Mouse (Mus musculus) gastrocnemius, postnatal 36 days (tissue): ENCODE data around the gene Mt4. TPM values are rescaled to one million over a fixed set of nuclear protein-coding genes. Genes with fewer than 3 reads are reported as not detected.
A peak's percentile ranks its signal among the peaks of the same experiment; 100 is the strongest.
"Not testable (repeated sequence)": the region's sequence is repeated elsewhere in the genome, so short reads cannot be mapped to it uniquely, and the experiment has no call there.

Source experiments
- DNase-seq, 2 experiments: peaks; one replicate each; pipeline ENCODE4 v3.0.0; 2022
- intact Hi-C: fragments of 180-260 bp; cut with DNase I; formaldehyde crosslinking; loops from one replicate; pipeline ENCODE4 v1.15.1; 2025
- total RNA-seq, 2 experiments: library from RNA; stranded (reverse); gene quantifications; 2 replicates each; pipeline ENCODE4 v1.2.3; 2021

The Mt4 gene
- total RNA-seq, 2 experiments from 2014 or later: not detected

DNA sequence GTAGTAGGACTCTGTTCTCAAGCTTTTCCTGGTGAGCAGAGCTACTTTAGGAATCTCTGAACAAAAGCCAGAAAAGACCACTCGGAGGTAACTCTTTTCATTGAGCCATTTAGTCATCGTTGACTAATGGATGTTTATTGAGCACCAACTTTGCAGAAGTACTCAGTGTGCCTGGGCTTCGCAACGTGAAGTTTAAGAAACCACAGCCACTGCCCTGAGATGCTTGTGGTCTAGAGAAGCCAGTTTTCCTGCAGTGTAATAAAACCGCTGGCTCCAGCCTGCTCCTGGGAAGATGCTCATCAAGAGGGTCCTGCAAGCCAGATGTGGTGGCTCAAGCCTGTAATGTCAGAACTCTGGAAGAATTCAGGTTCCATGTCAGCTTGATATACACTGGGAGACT is 4.9 kb upstream of the Mt4 start:
- intact Hi-C loops: no loop called here
- no peak for DNase-seq

DNA sequence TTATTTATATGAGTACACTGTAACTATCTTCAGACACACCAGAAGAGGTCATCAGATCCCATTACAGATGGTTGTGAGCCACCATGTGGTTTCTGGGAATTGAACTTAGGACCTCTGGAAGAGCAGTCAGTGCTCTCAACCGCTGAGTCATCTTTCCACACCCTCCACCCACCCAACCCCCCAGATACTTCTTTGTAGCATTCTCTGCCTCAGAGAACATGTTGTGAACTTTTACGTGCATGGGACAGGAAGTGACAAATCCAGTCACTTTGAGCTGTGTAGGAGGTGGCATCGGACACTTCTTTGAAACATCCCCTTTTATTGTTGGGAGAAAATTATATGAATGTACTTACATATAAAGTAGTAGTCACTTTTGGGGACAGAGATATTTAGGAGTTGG is 2.4 kb upstream of the Mt4 start:
- DNase-seq, intact Hi-C loops: not testable (repeated sequence)

DNA sequence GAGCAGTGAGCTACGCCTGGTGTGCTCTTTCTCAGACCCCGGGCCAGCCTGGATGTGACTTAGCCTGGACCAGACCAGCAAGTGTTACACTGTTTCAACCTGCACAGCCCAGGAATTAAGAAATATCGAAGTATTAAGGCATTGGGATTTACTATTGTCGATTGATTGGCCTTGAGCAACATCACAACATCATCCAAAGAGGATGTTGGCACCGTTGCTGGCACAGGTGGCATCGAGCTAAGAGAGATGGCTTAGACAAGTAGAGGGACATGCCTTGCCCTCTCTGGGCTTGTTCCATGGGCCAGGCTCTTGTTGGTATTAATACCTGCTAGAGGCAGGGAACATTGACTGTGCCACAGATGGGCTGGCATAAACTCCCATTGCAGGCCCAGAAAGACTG is 1.4 kb upstream of the Mt4 start:
- DNase-seq: no peak
- intact Hi-C loops: no loop called here

DNA sequence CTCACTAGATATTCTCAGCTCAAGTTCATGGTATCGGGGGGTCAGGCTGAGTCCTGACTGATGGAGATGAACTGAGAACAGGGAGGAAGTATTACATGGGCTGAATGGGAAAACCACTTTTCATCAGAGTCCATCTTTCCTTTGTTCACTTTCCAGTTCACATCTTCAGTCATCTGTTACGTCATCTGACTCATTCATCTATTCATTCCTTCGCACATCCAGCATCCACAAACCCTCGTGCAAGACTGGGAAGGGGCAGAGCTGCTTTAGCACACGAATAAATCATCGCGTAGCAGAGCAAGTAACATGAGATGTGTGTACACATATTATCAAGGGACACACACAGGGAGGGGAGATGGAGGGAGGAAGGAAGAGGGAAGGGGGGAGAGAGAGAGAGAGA is 805 bp upstream of the Mt4 start:
- DNase-seq: no peak
- intact Hi-C loops: no loop called here

DNA sequence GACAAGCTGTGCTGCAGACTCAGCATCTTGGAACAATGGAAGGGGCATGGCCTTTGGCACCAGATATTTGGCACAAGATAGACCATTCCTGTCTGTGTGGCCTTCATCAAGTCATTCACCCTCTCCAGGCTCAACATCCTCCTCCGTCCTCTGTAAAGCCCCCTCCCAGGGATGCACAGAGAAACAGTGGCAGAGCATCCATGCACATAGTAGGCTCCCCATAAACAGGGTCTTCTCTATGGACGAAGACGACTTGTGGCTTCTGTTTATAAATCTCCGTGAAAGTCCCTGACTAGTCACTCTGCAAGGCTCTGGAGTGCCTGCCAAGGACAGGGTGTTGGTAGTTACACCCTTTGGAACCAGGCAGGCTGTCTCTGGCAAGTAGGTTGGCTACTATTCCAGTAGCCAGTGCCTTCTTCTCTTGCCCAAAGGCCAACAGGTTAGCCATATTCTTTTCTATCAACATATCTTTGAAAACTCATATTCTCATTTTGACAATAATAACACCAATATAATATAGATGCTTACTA is 3.3 kb downstream of the Mt4 start:
- peak in 1 of 2 experiments; percentile 24 for DNase-seq
- intact Hi-C loops: no loop called here

DNA sequence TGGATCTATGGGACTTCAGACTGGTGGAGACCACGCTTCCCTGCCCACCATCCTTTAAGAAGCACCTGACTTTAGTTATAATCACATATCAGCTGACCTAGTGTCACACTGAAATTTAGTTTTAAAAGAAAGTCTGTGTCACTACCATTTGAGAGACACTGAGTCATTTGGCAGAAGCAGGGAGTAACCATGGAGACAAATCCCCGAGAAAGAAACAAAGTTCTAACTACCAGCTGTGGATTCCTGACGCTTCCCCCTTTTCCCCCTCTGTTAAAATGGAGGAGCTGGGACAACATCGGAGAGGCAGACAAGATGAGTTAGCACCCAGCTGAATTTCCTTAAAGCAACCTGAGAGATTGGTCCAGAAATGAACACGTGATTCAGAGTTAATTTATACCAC is 11.2 kb downstream of the Mt4 start:
- intact Hi-C loops: no loop called here
- no peak for DNase-seq

DNA sequence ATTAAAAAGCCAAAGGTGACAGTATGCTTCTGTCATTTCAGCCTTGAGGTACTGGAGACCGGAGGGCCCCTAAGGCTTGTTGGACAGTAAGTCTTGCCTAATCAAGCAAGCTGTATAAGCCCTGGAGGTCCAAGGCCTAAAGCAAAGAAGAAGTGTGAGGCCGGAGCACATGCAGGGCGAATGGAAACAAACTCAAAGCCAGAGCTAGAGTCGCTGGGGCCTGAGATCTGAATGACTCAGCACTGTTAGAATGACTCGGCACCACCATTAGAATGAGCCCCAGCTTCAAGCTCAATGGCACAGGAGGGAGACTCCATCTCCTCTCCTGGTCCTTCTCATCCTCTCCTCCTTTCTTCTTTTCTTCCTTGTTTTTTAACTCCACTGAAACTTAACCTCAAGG is 13.9 kb downstream of the Mt4 start:
- intact Hi-C loops: loop anchor here (5.0 kb wide), 1 partner anchor 44 kb away; no protein-coding TSS in a partner anchor

DNA sequence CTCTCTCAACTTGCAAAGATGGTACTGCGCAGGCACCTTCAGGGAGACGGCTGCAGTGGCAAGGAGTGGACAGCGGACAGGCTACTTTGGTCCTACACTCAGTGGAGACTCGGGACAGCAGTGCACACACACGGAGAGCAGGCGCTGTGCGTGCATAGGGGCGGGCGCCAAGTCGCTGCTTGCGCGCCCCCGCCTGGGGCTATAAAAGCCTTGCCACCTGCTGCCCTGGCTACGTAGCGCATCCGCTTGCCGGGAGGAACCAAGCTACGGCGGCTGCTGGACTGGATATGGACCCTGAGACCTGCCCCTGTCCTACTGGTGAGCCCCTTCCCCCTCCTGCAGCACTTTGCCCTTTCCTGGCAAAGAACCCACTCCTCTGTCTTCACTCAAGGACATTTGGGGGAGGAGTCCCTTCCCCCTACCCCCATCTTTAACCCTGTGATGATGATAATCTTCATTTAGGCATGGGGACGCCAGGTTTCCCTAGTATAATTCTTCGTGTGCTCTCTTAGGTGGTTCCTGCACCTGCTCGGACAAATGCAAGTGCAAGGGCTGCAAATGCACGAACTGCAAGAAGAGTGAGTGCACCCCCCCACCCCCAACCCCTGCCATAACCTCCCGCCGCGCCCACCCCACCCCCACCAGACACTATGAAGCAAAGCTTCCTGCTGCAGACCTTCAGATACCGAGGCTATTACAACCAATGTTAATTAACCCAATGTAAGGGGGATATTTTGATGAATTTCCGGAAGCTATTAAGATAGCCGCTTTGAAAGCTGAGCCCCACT is 15.7 kb downstream of the Mt4 start, which contains the start of gene Mt3:
Gene Mt3, plus strand, starts transcription at position 95 of the 788 bp plus-strand sequence.
- intact Hi-C loops: loop anchor here (5.0 kb wide), 1 partner anchor 45 kb away; no protein-coding TSS in a partner anchor

More for the DNA sequence above, 13.9 kb downstream of the Mt4 start:
- no peak for DNase-seq

DNA sequence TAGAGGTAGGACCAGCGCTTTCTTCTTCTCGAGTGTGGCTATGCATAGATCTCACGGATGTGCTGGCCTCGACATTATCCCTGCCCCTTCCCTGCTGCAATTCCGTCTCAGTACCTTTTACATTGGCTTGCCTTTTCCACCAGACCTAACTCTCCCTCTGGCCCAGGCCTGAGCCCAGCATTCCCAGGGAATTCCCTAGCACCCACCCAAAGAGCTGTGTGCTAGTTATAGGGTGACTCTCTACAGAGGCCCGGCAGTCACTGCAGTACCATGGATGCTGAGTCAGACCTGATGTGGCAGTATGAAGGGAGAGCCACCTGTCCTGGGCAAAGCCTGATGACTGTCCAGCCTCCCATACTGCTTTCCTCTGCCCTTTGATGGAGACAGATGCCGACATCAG is 16.5 kb downstream of the Mt4 start:
- intact Hi-C loops: loop anchor here (5.0 kb wide), 1 partner anchor 46 kb away; no protein-coding TSS in a partner anchor

More for the DNA sequence above, 15.7 kb downstream of the Mt4 start, which contains the start of gene Mt3:
- DNase-seq: peak; percentile 31 to 35

DNA sequence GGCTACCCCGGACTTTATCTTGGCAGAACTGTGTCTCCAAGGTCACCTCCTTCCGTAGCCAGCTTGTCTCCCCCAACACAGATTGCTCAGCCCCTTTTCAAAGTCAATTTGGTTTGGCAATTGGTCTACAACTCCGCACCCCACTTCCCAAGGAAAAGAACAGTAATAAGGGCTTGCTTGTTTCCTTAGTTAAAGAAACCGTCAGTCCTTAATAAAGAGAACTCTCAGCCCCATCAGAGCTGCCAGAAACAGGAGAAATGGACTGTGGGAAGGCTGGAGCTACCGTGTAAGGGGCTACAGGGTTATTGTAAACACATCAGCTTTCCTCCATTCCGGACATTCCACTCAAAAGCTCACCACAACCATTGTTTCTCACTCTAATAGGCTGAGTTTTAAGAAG is 17.5 kb downstream of the Mt4 start:
- no peak for DNase-seq
- intact Hi-C loops: loop anchor here (5.0 kb wide), 1 partner anchor 47 kb away; no protein-coding TSS in a partner anchor

More for the DNA sequence above, 16.5 kb downstream of the Mt4 start:
- no peak for DNase-seq

DNA sequence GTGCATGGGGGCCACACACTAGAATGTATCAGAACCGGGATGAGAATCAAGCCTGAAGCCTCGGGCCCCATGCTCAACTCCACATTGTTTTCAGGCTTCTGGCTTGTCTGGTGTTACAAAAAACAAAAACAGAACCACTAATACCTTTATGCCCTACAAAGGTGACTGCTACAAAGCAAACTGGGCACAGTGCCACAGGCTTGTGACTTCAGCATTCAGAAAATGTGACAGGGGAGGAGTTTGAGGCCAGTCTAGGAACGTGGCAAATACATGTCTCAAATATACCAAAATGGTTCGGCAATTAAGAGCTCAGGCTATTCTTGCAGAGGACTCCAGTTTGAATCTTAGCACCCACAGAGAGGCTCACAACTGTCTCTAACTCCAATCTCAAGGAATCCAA is 19.1 kb downstream of the Mt4 start:
- DNase-seq: no peak
- intact Hi-C loops: no loop called here

DNA sequence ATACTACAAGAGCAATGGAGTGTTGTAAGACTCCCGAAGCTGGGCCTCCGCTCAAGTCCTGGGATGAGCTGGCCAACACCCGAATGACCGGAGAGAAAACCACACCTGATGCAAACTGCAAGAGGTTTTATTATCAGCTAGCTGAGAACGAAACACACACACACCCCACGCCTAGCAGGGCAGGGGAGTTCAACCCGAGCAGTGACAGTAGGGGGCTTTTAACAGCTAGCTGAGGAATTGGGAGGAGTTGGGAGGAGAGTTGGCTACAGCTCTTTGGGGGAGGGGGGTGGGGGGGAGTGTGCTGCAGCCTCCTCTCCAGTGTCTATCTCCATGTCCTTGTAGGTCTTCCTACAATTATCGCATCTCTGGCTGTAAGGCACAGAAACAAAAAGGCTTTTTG is 28.8 kb downstream of the Mt4 start:
- intact Hi-C loops: loop anchor here (2.0 kb wide), 1 partner anchor 31 kb away; no protein-coding TSS in a partner anchor
- DNase-seq: not testable (repeated sequence)

DNA sequence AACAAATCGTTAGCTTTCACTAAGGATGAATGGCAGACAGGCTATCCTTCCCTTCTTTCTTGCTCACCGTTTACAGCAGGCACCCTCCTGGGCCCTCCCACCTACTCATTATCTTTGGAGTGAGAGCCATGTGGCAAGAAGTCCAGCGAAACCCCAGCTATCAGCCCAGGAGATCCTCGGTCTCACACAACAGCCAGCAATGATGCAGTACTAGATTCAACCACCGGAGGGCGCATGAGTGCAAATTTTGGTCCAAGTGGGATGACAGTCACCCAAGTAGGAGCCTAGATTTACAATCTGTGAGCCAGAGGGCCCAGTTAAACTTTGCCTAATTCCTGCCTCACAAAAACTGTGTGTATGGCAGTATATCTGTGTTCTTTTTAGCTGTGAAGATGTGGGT is 30.2 kb downstream of the Mt4 start:
- DNase-seq: peak; percentile 85 to 89
- intact Hi-C loops: loop anchor here (2.0 kb wide), 1 partner anchor 30 kb away; no protein-coding TSS in a partner anchor

DNA sequence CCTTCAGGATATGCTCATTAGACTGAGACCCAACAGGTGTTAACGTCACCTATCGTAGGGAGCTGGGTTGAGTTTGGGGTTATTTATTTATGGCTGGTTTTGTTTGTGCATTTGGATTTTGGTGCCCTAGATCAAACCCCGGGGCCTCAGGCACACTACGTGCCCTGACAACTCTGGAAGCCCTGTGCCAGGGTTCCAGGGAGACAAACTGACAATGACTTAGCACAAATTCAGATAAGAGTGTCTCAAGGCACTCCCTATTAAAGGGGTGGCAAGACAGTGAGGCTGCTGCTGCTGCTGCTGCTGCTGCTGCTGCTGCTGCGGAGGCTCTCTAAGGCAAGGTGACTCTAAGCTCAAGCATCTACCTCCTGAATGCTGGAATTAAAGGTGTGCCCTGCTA is 32.5 kb downstream of the Mt4 start:
- no peak for DNase-seq
- intact Hi-C loops: loop anchor here (2.0 kb wide), 1 partner anchor 13 kb away; no protein-coding TSS in a partner anchor

DNA sequence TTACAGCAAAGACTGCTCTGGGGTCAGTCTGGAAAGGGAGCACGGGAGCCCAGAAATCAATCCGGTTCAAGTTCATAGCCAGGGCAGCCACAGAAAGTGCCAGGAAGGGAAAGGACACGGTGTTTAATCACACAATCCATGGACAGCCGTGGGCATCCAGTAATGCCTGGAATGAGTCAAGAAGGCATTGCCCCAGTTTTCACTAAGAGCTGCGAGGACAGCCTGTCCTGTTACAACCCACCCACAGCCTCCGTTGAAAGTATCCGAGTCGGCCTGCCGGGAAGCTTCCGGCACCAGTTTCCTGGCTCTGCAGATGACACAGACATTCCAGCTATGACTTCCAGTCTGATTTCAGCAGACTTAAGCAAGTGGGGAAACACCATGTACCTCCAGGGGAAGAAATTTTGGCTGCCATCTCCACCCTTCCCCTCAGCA is 34.3 kb downstream of the Mt4 start:
- intact Hi-C loops: no loop called here
- peak; percentile 52 to 72 for DNase-seq

DNA sequence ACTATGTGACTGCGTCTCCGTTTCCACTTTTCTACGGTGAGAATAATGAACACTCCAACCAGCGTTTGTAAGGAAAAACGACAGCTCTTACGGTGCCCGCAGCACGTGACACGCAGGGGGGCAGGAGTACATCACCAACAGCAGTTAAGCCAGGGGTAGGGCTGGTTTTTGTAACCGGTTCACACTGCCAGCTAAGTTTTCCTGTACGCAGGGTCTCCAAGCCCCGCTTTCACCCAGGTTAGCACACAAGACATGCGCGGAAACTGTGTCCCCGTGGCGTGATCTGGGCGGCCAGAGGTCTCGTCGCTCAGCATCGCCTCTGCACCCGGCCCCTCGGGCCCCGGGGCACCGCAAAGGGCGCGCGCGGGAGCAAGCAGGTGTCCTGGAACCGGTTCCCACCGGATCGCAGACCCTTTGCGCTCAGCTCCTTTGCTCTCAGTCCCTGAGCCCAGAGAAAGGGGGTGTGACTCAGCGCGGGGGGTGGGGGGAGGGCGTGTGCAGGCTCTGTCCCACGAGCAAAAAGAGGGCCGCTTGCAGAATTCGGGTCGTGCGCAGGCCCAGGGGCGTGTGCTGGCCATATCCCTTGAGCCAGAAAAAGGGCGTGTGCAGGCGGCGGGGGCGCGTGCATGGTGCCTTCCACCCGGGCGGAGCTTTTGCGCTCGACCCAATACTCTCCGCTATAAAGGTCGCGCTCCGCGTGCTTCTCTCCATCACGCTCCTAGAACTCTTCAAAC is 35.2 kb downstream of the Mt4 start, which contains the start of gene Mt2:
Gene Mt2, plus strand, starts transcription at position 590 of the 734 bp plus-strand sequence.
- intact Hi-C loops: no loop called here
- DNase-seq: peak; percentile 65 to 80

DNA sequence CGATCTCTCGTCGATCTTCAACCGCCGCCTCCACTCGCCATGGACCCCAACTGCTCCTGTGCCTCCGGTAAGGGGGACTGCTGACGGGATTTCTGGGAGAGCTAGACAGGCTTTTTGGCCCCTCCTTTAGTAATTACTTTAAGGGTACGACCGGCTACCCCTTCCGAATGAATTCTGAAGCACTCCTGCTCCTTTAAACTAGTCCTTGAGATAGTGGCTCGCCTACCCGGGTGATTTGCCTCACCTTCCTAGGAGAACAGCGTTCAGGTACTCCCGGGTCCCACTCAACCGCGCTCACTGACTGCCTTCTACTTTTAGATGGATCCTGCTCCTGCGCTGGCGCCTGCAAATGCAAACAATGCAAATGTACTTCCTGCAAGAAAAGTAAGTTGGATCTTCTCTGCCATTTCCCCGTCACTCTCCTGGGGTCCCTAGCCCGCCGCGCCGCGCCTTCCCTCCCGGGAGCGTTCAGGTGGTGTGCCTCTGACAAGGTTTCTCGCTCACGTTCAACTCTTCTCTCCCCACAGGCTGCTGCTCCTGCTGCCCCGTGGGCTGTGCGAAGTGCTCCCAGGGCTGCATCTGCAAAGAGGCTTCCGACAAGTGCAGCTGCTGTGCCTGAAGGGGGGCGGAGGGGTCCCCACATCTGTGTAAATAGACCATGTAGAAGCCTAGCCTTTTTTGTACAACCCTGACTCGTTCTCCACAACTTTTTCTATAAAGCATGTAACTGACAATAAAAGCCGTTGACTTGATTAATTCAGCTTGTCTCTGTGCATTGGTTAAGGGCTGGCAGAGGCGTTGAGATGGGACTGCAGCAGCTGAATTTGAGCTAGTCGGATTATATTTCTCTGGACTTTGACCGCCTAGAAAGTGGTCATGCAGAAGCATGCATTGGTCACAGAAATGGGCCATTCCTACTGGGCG is 36.1 kb downstream of the Mt4 start:
- intact Hi-C loops: no loop called here
- no peak for DNase-seq

DNA sequence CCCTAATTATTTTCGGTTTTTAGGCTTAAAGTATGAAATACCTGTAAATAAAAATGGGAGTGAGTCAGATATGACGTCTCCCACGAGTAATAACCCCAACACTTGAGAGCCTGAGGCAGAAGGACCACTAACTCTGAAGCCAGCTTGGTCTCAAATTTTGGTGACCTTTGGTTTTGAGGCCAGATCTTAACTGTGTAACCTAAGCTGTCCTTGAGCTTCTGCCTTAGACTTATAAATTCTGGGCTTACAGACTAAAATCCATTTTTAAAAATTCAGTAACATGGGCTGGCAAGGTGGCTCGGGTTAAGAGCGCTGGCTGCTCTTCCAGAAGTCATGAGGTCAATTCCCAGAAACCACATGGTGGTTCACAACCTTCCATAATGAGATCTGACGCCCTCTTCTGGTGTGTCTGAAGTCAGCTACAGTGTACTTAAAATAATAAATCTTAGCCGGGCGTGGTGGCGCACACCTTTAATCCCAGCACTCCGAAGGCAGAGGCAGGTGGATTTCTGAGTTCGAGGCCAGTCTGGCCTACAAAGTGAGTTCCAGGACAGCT is 36.9 kb downstream of the Mt4 start:
- intact Hi-C loops: no loop called here
- DNase-seq: no peak

DNA sequence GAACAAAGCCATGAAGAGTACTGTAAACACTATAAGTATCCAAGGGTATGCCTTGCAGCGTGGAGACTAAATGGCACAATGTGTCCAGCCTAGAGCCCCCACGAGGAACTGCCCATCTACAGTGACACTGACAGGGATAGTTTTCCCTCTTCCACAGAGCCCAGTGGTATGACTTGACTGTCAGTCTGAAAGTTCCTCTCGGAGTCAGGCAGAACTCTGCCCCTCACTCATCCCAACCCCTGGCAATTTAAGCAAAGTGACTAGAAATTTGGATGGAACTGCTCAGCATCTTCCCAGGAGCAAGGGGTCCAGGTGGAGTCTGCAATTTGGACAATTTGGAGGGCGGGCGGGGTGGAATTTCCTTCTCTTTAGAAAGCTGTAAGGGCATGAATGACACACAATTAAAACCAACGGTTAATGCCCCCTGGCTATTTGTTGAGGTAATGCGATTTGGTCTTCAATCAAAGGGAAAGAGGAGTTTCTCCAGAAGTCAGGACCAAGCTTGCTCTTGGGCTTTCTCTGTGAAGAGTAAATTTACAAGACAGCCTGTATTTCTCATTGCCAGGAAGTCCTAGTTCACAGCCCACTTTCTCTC is 37.7 kb downstream of the Mt4 start:
- no peak for DNase-seq
- intact Hi-C loops: no loop called here
